Mouse (Mus musculus) lung, postnatal 0 days (tissue): ENCODE data around the gene Mrln. TPM values are rescaled to one million over a fixed set of nuclear protein-coding genes. Genes with fewer than 3 reads are reported as not detected.

ENCODE experiments used
- ATAC-seq: fragments of 200-750 bp; cut with Nextera tagmentation; 2 replicates; pipeline ENCODE4 v1.8.0; 2017; ENCODE audit warnings: moderate library complexity
- DNase-seq: peaks from one replicate; pipeline ENCODE4 v3.0.0-alpha.2; 2016; ENCODE audit warnings: low spot score
- H3K27ac ChIP-seq: fragments of 300-500 bp; sonication (generic); 2 replicates; pipeline ENCODE4 v1.5.1; 2014; ENCODE audit warnings: antibody characterized with exemption, mild to moderate bottlenecking, low read length, mixed read lengths
- H3K27me3 ChIP-seq: fragments of 300-500 bp; sonication (generic); replicated peaks from 2 replicates; pipeline ENCODE4 v1.6.1; 2014; ENCODE audit warnings: low read length, mixed read lengths; ENCODE audit not compliant: insufficient read depth
- H3K36me3 ChIP-seq: fragments of 300-500 bp; sonication (generic); 2 replicates; pipeline ENCODE4 v1.6.1; 2014; ENCODE audit warnings: low read length, mixed read lengths; ENCODE audit not compliant: insufficient read depth
- H3K4me1 ChIP-seq: fragments of 300-500 bp; sonication (generic); 2 replicates; pipeline ENCODE4 v1.6.1; 2014; ENCODE audit warnings: antibody characterized with exemption, low read depth, low read length, mixed read lengths; ENCODE audit not compliant: insufficient read depth
- H3K4me2 ChIP-seq: fragments of 300-500 bp; sonication (generic); replicated peaks from 2 replicates; pipeline ENCODE4 v1.6.1; 2014; ENCODE audit warnings: low read depth, mild to moderate bottlenecking, low read length, moderate library complexity, mixed read lengths
- H3K4me3 ChIP-seq: fragments of 300-500 bp; sonication (generic); 2 replicates; pipeline ENCODE4 v1.5.1; 2014; ENCODE audit warnings: low read depth, low read length
- H3K9ac ChIP-seq: fragments of 300-500 bp; sonication (generic); replicated peaks from 2 replicates; pipeline ENCODE4 v1.6.1; 2014; ENCODE audit warnings: low read depth, mild to moderate bottlenecking
- H3K9me3 ChIP-seq: fragments of 300-500 bp; sonication (generic); 2 replicates; pipeline ENCODE4 v1.6.1; 2016; ENCODE audit warnings: low read length, mixed read lengths
- CTCF ChIP-seq: IDR thresholded peaks from 2 replicates; pipeline ENCODE4 v1.5.1; 2016; ENCODE audit warnings: antibody characterized with exemption, mild to moderate bottlenecking
- EP300 ChIP-seq: IDR thresholded peaks from 2 replicates; pipeline ENCODE4 v1.6.1; 2016; ENCODE audit warnings: antibody characterized with exemption, mild to moderate bottlenecking, control low read depth
- WGBS: fragments of 180-500 bp; shearing (Covaris S2); extraction: QIAGEN DNeasy Blood & Tissue Kit; methylation state at CpG from one replicate; pipeline ENCODE4 v1.1.7; 2014; 5-methylcytosine and 5-hydroxymethylcytosine counted together
- polyA plus RNA-seq: library from polyadenylated mRNA; unstranded; fragments of >200 nt; fragmentation: Nextera tagmentation; extraction: Ambion mirVana; gene quantifications from 2 replicates; pipeline ENCODE4 v1.2.1, GENCODE M21; 2015

The Mrln gene
- polyA plus RNA-seq, 1 experiment from 2014 or later: 1.8 TPM

DNA sequence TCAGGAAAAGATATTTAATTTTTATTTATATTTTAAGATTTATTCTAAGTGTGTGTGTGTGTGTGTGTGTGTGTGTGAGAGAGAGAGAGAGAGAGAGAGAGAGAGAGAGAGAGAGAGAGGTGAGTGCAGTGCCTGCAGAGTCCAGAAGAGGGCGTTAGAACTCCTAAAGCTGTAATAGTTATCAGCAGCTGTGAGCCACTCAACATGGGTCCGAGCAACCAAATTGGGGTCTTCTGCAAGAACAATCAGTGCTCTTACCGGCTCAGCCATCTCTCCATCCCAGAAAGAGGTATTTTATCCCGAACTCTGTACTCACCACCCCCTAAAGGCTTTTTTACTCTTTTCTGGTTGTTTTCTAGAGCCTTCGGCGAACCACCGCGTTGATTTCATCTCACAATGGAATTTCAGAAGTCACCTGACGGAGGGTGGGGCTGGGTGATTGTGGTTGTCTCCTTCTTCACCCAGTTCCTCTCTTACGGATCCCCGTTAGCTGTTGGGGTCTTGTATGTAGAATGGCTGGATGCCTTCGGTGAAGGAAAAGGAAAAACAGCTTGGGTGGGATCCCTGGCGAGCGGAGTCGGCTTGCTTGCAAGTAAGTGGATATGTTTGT, 51.2 kb downstream of the Mrln start:
- 87% methylated on average over 15 of the region's 15 CpGs for WGBS
- Histone ChIP-seq H3K4me3 (no peak overlapping the region), H3K9me3 (no peaks in the 10 kb centered on the region), H3K27ac (no peak overlapping the region), H3K9ac (no peak overlapping the region), H3K27me3 (no peaks in the 10 kb centered on the region), H3K4me1 (no peaks in the 10 kb centered on the region), H3K36me3 (no peaks in the 10 kb centered on the region), H3K4me2 (no peak overlapping the region)
- TF ChIP-seq EP300 (no peak), CTCF (peak; percentile 13)
- DNase-seq (no peak), ATAC-seq (no peak)

DNA sequence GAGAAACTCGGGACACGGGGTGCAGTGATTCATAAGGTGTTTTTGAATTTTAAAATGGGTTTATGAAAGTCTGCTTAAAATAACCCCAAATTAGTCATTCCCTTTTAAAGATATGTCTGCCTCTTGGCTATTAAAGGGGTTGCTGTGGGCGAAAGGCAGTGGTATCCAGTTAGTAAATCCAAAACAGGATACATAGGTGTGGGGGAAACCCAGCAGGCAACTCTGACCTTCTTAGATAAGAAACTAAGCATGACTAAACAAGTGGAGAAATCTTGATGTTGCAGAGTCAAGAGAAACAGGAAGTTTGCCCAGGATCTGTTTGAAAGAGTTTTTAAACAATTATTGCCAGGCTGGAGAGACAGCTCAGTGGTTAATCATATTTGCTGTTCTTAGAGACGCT, 52.6 kb downstream of the Mrln start:
- H3K27ac ChIP-seq: no peak overlapping the region
- no peak overlapping the region for H3K4me2 ChIP-seq
- ATAC-seq: peak; percentile 49; the same call in 1 of the 2 replicates
- 40% methylated on average over 4 of the region's 4 CpGs for WGBS
- H3K9ac ChIP-seq: no peak overlapping the region
- H3K9me3 ChIP-seq: no peaks in the 10 kb centered on the region
- TF ChIP-seq EP300: peak; percentile 88
- no peak for TF ChIP-seq CTCF
- H3K36me3 ChIP-seq: no peaks in the 10 kb centered on the region
- no peaks in the 10 kb centered on the region for H3K27me3 ChIP-seq
- peak; percentile 36 for DNase-seq
- no peak overlapping the region for H3K4me3 ChIP-seq
- H3K4me1 ChIP-seq: no peaks in the 10 kb centered on the region

DNA sequence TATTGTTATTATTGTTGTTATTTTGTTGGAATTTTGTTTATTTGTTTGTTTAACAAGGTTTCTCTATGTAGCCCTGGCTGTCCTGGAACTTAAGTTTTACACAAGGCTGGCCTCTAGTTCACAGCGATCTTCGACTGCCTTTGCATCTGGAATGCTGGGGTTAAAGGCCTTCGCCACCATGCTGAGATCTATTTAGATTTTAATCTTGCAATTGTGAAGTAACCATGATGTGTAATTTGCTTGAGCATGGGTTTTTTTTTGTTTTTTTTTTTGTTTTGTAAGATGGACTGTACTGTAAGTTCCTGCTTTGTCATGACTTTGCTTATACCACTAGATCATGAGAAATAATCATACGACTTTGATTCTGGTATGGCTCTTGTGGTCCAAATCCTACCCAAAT, 56.4 kb downstream of the Mrln start:
- no peak overlapping the region for H3K27ac ChIP-seq
- no peaks in the 10 kb centered on the region for H3K27me3 ChIP-seq
- no peaks in the 10 kb centered on the region for H3K36me3 ChIP-seq
- ATAC-seq: no peak
- no peak overlapping the region for H3K9ac ChIP-seq
- TF ChIP-seq CTCF: no peak
- H3K4me3 ChIP-seq: no peak overlapping the region
- peaks cover 4% of the 10 kb centered on the region; the same call in 1 of the 2 replicates for H3K4me1 ChIP-seq
- no peaks in the 10 kb centered on the region for H3K9me3 ChIP-seq
- no peak overlapping the region for H3K4me2 ChIP-seq
- no peak for DNase-seq
- 77% methylated on average over 4 of the region's 4 CpGs for WGBS

DNA sequence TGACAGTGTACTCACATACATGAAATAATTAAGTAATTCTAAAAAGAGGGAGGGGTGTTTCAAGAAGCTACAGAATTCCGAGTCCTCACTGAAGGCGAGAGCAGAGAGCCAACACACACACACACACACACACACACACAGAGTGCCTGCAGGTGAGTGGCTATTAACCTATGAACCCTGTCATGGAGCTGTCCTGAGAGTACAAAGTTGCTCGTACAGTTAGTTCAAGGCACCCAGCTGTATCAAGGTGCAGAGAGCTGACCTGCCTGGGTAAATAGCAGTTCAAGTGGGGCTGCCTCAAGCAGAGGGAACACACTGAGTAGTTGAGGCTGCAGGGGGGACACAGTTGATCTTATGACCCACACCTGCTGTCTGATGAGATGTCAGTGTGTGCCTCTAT, 57.6 kb downstream of the Mrln start:
- Histone ChIP-seq H3K4me3 (no peak overlapping the region), H3K9ac (no peak overlapping the region), H3K9me3 (no peaks in the 10 kb centered on the region), H3K4me1 (peaks cover 4% of the 10 kb centered on the region; the same call in 1 of the 2 replicates), H3K27me3 (no peaks in the 10 kb centered on the region), H3K36me3 (no peaks in the 10 kb centered on the region), H3K4me2 (no peak overlapping the region), H3K27ac (no peak overlapping the region)
- TF ChIP-seq CTCF: no peak
- no peak for TF ChIP-seq EP300
- no peak for ATAC-seq
- DNase-seq: no peak
- 48% methylated on average over 3 of the region's 3 CpGs for WGBS

DNA sequence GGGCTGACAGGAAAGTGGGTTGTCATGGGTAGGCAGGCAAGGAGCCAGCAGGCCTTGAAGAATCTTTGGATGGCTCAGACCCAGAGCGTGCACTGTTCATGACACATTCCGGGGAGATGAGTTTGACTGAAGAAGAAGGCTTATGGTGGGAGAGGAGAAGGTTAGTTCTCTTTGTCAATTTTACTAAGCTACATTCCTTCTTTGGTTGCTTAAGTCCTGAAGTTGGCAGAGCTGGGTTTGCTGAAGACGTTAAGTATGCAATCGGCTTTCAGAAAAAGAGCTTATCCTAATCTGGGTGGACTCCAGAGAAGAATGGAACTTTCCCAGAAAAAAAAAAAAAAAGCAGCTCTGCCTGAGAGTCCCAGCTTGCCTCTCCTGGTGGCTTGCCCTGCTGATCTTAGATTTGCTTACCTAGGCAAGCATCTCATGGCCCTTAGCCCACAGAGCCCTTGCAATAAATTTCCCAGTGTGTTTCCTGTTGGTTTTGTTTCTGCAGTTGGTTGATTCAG, 59.3 kb downstream of the Mrln start:
- no peak overlapping the region for H3K9ac ChIP-seq
- peak overlapping the region; percentile 38; the same call in 1 of the 2 replicates for H3K27ac ChIP-seq
- ATAC-seq: peak; percentile 57
- TF ChIP-seq EP300 (no peak), CTCF (no peak)
- DNase-seq: peak; percentile 74
- H3K4me1 ChIP-seq: peaks cover 4% of the 10 kb centered on the region; the same call in 1 of the 2 replicates
- H3K4me3 ChIP-seq: no peak overlapping the region
- no peak overlapping the region for H3K4me2 ChIP-seq
- WGBS: 42% methylated on average over 4 of the region's 4 CpGs
- no peaks in the 10 kb centered on the region for H3K9me3 ChIP-seq
- H3K27me3 ChIP-seq: no peaks in the 10 kb centered on the region
- no peaks in the 10 kb centered on the region for H3K36me3 ChIP-seq

DNA sequence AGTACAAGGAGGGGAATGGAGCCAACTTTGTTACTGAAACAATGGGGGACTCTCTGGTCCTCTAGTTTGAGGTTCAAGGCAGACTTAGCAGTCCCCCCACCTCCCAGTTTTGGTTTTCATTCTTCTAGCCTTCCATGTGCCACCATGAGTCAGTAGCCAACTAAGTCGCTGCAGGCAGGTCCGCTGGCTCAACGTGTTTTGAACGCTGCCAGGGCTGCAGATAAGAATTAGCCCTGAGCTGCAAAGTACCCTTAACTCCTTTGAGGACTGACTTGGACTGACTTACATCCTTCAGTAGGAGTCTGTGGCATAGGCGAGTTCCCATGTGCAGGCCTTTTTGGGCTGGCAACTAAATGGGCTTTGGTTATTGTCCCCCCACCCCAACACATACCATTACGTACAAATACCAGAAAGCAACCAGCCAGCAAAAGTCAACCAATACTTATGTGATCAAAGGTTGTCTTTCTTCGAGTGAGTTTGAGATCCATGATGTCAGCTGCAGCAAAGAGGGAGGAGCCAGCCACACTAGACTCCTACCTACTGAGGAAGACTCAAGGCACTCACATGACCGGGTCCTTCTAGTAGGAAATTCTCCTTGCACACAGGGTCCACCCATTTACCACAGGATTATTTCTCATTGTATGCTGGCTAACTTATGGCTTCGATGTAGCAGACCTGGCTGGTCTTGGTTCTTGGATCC, 60.0 kb downstream of the Mrln start:
- Histone ChIP-seq H3K27me3 (no peaks in the 10 kb centered on the region), H3K36me3 (no peaks in the 10 kb centered on the region), H3K4me2 (no peak overlapping the region), H3K4me3 (no peak overlapping the region), H3K9ac (no peak overlapping the region), H3K27ac (peak overlapping the region; percentile 38), H3K4me1 (peaks cover 4% of the 10 kb centered on the region; the same call in 1 of the 2 replicates), H3K9me3 (no peaks in the 10 kb centered on the region)
- 74% methylated on average over 9 of the region's 9 CpGs for WGBS
- DNase-seq (no peak), ATAC-seq (no peak)
- TF ChIP-seq CTCF: no peak
- no peak for TF ChIP-seq EP300
